Mouse (Mus musculus): ENCODE measurements at regions not wholly inside any gene's neighbourhood (a gene's known extent, or its start where the extent isn't known, plus 50 kb on each side); places are given as distances from the start of the nearest gene placed in this dataset.
A peak's percentile ranks its signal among the peaks of the same experiment; 100 is the strongest.

DNA sequence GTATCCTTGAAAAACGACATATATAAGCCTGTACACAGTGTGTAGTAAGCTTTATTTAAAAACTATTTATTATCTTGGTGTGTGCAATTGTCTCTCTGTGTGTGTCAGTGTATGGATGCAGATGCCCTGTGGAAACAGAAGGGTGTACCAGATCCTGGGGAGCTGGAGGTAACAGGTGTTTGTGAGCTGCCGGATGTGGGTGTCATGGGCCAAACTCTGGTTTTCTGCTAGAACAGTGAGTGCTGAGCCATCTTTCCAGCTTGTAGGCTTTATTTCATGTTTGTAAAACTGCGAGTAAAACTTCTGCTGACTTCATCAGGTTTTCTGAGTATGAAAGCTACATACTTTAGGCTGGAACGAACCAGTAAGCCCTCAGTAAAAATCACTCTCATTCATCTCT lies 322.3 kb upstream of the Gm5148 start:
- no peak for DNase-seq (ENCODE audit: low read depth)

- no peak for DNase-seq (ENCODE audit: low read depth)
Observed at GRCm38 (mm10) chr3:38045989-38046388, 321.7 kb upstream of the Gm5148 start.

GRCm38 (mm10) chr3:38045523-38045922 lies 321.2 kb upstream of the Gm5148 start:
- no peak for DNase-seq (ENCODE audit: low read depth)

DNA sequence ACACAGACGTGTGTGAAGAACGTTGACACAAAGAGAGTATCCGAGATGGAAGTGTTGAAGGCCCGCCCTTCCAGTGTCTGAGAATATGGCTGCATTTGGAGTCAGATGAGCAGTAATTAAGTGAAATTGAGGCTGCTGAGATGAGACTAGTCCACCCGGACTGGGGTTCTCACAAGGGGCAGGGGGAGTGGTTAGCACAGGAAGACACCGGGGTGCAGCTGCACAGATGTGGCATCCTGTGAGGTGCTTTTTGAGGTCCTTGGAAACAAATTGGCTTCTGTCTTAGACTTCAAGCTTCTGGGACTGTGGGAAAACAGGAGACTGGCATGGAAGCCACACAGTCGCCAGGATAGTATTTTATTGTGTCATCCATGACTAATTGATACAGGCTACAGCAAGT lies 320.0 kb upstream of the Gm5148 start:
- DNase-seq (ENCODE audit: low read depth) = no peak

DNA sequence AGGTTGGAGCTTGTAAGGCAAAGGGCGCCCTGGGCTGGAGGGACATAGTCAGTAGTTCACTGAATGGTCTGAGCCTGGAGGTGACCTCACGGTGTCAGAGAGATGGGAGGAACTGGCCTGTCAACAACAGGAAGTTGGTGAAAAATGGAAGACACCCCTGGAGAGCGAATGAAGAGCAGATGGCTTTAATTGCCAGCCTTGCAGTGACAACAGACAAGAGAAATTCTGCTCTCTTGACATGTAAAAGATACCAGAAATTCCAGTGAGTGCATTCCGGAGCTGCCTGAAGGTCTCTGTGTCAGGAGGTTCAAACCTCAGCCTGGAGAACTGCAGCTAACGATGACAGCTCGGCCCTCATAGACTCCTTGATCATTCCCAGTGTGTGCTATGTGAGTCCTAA lies 318.3 kb upstream of the Gm5148 start:
- peak; percentile 12 for DNase-seq (ENCODE audit: low read depth)

DNA sequence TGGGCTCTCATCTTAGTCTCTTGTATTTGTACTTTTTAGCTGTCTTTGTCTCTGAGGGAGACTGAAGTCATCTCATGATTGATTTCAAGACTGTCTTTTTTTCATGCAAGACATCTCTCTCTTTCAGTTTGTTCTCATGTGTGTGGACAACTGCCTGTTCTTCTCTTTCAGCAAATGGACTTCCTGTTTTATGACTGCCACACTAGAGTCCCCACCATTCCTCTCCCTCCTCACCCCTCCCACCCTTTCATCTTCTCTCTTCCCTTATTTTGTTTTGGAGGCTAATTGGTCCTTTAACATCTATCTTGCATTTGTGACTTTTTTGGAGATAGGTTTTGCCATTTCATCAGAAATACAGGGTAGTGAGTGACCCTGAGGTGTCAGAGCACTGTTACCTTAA lies 311.8 kb upstream of the Gm5148 start:
- no peak for DNase-seq (ENCODE audit: low read depth)

DNA sequence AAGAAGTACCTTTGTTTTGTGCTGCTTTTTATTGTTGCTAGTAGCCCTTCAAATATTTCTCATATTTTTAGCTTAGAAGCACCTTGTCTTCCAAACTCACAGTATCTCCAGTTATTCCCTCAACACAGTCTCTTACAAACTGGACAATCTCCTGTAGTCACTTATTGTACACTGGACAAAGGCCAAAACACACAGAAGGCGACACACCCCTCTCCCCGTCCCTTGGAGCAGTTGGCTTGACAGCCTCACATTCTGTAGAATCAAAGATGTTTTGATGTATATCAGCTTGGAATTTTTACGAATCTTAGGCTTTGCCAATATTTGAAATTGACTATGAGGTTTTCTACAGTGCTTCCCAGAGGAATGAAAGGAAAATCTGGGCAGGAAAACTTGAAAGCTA lies 309.8 kb upstream of the Gm5148 start:
- DNase-seq (ENCODE audit: low read depth) = no peak

DNA sequence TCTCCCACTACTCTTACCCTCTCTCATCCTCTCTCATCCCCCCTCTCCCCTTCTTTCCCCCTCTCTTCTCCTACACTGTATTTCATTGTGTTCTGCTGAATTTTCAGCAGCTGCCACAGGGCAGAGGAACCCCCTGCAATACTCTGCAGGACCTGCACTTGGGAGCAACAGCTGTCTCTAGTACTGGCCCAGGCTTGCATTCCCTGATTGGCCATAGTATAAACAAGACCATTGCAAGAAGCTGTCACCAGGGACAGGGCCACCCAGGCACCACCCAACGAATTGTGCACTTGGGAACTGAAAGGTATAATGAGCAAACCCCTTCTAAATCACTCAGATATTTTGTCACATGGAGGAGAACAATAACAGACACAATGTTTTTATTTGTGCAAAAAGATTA lies 290.5 kb upstream of the Gm5148 start:
- DNase-seq (ENCODE audit: low read depth) = no peak

GRCm38 (mm10) chr3:38009168-38009567 lies 284.9 kb upstream of the Gm5148 start:
- no peak for DNase-seq (ENCODE audit: low read depth)

DNA sequence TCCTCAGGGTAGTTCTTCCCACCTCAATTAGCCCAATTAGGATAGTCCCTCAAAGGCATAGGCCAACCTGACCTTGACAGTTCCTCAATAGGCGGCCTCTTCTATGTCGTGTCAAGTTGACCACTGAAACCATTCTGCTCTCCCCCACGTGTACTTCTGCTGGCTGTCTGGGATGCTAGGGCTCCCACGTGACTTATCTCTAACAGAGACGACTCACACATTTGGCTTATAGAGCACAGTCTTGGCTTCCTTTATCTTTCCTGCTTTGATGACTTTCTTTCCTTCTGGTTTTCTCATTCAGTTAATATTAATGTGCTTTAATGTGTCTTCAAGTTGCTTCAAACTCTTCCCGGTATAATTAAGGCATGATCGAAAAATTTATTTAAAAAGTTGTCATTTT lies 284.0 kb upstream of the Gm5148 start:
- peak; percentile 21 for DNase-seq (ENCODE audit: low read depth)

GRCm38 (mm10) chr3:38007626-38008025 lies 283.3 kb upstream of the Gm5148 start:
- no peak for DNase-seq (ENCODE audit: low read depth)

- no peak for DNase-seq (ENCODE audit: low read depth)
Observed at GRCm38 (mm10) chr3:38002275-38002674, 278.0 kb upstream of the Gm5148 start.

- DNase-seq (ENCODE audit: low read depth) = no peak
Observed at GRCm38 (mm10) chr3:37999779-38000178, 275.5 kb upstream of the Gm5148 start.

DNA sequence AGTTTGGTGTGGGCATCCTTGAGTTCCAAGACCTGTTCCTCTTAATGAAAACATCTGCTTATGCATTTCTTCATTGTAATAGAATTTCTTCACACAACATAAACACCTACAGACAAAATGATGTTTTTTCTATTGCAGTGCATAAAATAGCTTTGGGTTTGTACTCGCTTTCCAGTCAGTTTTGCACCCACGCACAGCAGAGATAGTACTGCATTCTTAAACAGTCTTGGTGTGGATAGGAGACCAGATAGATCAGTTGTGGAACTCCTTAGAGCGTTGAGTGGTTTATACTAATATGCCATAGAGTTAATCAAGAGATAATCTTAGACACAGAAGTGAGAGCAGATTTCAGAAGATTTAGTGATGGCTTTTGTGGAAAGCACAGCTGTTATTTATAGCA lies 273.7 kb upstream of the Gm5148 start:
- no peak for DNase-seq (ENCODE audit: low read depth)

GRCm38 (mm10) chr3:37989992-37990391 lies 265.7 kb upstream of the Gm5148 start:
- DNase-seq (ENCODE audit: low read depth) = no peak

DNA sequence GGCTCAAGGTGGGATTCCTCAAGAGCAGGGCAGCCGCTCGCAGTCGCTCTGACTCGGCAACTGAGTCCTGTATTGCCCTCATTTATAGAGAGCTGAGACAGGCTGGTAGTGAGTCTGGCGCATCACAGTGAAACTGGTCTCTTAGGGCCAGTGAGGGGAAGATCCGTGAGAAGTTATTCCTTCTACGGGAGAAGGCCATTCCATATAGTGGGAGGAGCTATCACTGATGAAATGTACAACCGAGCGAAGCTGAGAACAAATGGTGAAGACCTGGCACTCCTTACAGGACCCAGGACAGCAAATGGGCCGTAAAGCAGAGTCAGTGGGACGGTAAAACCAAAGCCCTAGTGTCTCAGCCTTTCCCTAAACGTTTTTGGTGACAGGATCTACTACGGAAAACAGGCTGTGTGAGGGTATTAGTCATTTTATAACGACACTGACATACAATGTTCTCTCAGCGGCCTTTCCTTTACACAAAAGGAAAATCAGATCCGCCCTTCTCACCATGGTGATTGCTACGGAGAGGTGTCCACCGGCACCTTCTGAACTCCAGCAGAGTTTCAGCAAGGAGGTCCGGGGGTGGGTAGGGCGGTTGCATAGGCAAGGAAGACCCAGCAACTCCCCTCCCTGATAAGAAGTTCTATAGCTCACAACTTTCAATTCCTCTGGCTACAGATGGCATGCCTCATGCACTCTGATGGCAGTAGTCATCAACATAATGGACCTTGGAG lies 263.6 kb upstream of the Gm5148 start:
- no peak for DNase-seq (ENCODE audit: low read depth)

- no peak for DNase-seq (ENCODE audit: low read depth)
Observed at GRCm38 (mm10) chr3:37987007-37987774, 262.9 kb upstream of the Gm5148 start.

DNA sequence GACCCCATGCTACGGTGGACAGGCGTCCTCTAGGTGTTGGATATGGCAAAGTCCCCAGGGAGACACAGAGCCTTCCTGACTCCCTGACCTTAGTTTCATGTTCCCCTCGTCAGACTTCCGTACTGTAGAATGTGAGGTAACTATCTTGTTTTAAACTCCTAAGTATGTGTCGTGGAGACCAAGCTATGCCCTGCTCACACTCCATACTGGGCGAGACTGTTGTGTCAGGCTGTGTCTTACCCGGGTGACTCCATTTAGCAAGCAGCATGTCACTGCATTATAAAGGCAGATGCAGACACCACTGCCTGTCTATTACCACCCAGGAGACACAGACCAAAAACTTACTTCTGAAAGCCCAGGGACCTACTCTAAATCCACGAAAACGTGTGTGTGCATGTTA lies 260.4 kb upstream of the Gm5148 start:
- DNase-seq (ENCODE audit: low read depth) = no peak

DNA sequence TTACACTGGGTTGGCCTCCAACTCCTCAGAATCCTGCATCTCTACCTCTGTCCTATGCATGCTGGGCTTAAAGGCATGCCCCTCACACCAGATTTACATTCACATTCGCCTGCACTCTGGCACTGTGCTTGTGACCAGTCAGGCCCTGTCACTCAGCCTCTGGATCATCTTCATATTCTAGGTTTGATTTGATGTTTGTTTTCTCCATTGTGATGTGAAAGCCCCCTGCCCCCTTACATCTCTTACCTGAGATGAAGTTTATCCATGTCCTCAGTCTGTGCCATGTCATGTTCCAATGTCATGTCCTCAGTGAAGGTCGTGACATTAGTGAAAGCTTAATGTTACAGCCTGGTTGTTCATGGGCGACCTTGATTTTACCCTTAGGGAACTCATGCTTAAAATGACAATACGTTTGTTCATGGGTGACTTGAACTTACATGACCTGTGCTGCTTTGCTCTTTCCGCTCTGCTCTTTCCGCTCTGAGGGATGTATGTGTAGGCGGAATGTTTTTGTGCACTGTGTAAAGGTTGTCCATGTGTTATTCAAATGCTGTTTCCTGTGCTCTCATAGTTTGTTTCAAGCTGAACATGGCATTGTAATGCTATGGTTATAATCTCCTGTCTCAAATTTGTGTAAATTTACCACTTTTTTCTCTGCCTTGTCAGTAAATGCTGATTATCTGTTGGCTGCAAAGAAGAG lies 257.3 kb upstream of the Gm5148 start:
- DNase-seq (ENCODE audit: low read depth) = no peak

GRCm38 (mm10) chr3:37979871-37980270 lies 255.6 kb upstream of the Gm5148 start:
- DNase-seq (ENCODE audit: low read depth) = peak; percentile 28

DNA sequence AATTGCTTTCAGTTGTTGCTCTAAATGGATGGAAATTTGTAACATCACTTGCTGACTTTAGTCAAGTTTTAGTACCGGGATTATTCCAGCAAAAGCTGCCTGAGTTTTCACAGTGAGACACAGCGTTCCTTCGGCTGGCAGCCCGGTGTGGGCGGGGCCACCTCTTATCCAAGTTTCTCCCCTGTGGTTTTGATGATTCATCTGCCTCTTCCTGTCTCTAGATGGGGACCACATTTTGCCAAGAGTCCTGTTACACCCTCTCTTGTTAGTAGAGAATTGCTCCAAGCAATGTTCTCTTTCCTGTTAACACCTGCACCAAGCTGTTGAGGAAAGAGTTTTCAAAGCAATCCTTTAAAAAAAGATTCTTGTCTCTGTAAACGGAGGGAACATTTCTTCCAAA lies 254.2 kb upstream of the Gm5148 start:
- DNase-seq (ENCODE audit: low read depth) = peak; percentile 95

DNA sequence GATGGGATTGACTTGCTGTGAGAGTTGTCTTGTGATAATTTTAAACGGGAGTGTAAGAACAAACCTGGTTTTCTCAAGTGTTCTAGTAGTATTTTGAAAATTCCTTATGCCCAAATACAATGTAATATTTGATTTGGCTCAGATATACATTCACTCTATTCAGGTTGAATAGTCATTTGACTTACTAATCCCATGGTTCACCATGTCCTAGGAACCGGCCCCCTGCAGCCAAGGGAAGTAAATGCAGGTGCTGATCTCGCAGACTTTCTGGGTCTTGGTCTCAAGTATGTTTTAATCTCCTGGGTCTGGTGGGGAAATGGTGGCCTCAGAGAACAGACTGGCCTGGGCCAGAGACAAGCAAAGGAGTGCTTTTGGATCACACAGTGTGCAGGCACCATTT lies 253.2 kb upstream of the Gm5148 start:
- DNase-seq (ENCODE audit: low read depth) = no peak

GRCm38 (mm10) chr3:37976566-37976965 lies 252.3 kb upstream of the Gm5148 start:
- DNase-seq (ENCODE audit: low read depth) = no peak
